Mouse (Mus musculus): ENCODE data around the gene Tab1. TPM values are rescaled to one million over a fixed set of nuclear protein-coding genes. Genes with fewer than 3 reads are reported as not detected.
A peak's percentile ranks its signal among the peaks of the same experiment; 100 is the strongest.

Tab1 gene
- polyA plus RNA-seq (2012; rRNA removed), result 33.6 and 33.8 TPM in 2 replicates

DNA sequence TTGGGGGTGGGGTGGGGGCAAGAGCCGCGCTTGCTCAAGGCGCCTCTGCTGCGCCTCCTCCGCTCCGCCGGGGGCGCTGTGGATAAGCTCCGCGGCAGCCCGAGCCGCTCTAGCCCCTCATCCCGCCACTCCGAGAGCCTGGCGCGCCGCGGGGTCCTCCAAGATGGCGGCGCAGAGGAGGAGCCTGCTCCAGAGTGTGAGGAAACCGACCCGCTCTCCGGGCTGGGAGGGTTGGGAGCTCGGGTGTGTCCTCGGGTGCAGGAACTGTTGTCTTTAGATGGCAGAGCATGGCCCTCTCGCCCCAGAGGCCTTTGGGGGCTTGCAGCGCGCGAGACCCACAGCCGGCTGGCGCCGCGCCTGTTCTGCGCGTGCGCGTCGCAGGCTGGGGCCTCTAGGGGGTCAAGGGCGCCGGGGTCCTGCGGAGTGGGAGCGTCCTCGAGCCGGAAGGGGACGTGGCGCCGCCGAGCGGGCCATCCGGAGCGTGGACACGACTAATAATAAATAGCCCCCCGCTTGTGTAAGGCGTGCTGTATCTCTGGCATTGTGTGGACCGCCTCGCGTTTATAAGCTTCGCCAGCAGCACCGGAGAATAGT lies at the start of gene Tab1:
TSS of gene Tab1 (plus strand) at position 135 of the 594 bp plus-strand sequence.
- Histone ChIP-seq H3K4me1 (ENCODE audit: control insufficient read depth, insufficient read depth, low read length) (peaks cover 12% of the 10 kb centered on the region; the same call in 1 of the 2 replicates), H3K4me3 (ENCODE audit: insufficient read depth, low read length) (peak within 1 kb of the TSS; percentile 97), H3K27ac (ENCODE audit: insufficient read depth, low read length) (peak within 1 kb of the TSS; percentile 95)
- peak; percentile 34; the same call in 1 of the 2 replicates for TF ChIP-seq POLR2A (IDR thresholded peaks at IDR 0.05; ENCODE audit: extremely low read depth, insufficient read depth, low read length)
- peak; percentile 37; the same call in 1 of the 2 replicates for TF ChIP-seq CTCF (IDR thresholded peaks at IDR 0.05; ENCODE audit: extremely low read depth, insufficient read depth, low read length)

DNA sequence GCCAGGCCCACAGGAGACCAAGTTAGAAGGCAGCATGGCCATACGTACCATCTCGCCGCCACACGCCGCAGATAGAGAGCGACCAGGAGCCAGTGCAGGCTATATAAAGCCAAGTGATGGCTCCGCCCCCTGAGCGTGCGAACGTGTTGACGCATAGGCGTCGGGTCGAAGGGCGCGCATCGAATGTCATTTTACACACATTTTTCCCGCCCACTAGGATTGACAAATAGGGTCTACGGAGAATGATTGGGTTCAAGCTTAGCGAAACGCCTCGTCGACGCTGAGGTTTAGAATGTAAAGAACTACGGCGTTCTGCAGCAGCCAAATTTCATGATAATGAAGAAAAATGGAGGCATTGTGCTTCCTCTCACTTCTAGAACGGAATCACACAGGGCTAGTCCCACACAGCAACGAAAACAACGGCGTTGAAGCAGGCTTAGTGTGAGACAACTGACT lies 49.6 kb upstream of the Tab1 start:
- peak overlapping the region; percentile 82 for H3K4me3 ChIP-seq (ENCODE audit: insufficient read depth, low read length)
- peak overlapping the region; percentile 86 for H3K27ac ChIP-seq (ENCODE audit: insufficient read depth, low read length)
- H3K4me1 ChIP-seq (ENCODE audit: control insufficient read depth, insufficient read depth, low read length), result peaks cover 7% of the 10 kb centered on the region; the same call in 1 of the 2 replicates
- TF ChIP-seq POLR2A (IDR thresholded peaks at IDR 0.05; ENCODE audit: extremely low read depth, insufficient read depth, low read length), result peak; percentile 100
- TF ChIP-seq CTCF (IDR thresholded peaks at IDR 0.05; ENCODE audit: extremely low read depth, insufficient read depth, low read length), result no peak

DNA sequence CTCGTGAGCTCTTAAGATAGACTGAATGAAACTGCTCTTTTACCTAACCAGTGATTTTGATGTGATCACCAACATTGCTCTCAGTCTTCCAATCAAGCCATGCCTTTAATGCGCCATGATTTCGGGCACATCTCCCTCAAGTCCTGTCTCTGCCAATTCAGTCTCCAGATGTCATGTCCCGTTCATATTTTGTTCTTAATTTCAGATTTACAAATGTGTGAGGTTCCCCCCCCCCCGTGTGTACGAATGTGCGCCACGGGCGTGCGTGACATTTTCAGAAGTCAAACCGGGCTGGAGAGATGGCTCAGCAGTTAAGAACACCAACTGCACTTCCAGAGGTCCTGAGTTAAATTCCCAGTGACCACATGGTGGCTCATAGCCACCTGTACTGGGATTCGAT lies 49.2 kb upstream of the Tab1 start:
- Histone ChIP-seq H3K4me1 (ENCODE audit: control insufficient read depth, insufficient read depth, low read length) (peaks cover 7% of the 10 kb centered on the region; the same call in 1 of the 2 replicates), H3K27ac (ENCODE audit: insufficient read depth, low read length) (peak overlapping the region; percentile 86), H3K4me3 (ENCODE audit: insufficient read depth, low read length) (peak overlapping the region; percentile 82)
- no peak for TF ChIP-seq CTCF (IDR thresholded peaks at IDR 0.05; ENCODE audit: extremely low read depth, insufficient read depth, low read length)
- TF ChIP-seq POLR2A (IDR thresholded peaks at IDR 0.05; ENCODE audit: extremely low read depth, insufficient read depth, low read length), result no peak

DNA sequence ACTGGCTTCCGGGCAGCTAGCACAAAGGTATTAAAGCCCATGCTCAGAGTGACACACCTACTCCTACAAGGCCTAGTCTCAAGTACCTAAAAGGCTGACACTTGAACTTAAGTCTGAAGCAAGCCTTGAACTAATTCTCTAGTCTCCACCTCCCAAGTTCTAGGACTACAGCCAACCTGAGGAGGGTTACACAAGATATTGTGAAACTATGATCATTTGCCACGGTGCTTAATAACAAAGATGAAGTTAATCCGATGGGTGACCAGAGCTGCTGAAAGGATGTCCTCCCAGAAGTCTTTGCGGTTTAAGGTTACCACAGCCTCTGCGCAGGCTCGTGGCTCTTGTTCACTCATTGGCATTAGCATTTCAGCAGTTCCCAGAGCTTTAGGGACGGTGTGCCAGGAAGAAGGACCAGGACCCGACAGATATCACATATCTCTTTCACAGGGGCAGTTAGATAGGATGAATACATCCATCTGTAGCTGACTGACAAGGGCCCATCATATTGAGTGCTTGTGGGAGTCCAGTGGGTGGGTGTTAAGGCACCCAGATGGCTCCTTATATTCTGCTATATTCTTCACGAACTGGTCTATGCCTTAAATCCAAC lies 45.4 kb upstream of the Tab1 start:
- Histone ChIP-seq H3K4me1 (ENCODE audit: control insufficient read depth, insufficient read depth, low read length) (no peaks in the 10 kb centered on the region), H3K4me3 (ENCODE audit: insufficient read depth, low read length) (no peak overlapping the region), H3K27ac (ENCODE audit: insufficient read depth, low read length) (no peak overlapping the region)
- TF ChIP-seq CTCF (IDR thresholded peaks at IDR 0.05; ENCODE audit: extremely low read depth, insufficient read depth, low read length) (no peak), POLR2A (IDR thresholded peaks at IDR 0.05; ENCODE audit: extremely low read depth, insufficient read depth, low read length) (no peak)

DNA sequence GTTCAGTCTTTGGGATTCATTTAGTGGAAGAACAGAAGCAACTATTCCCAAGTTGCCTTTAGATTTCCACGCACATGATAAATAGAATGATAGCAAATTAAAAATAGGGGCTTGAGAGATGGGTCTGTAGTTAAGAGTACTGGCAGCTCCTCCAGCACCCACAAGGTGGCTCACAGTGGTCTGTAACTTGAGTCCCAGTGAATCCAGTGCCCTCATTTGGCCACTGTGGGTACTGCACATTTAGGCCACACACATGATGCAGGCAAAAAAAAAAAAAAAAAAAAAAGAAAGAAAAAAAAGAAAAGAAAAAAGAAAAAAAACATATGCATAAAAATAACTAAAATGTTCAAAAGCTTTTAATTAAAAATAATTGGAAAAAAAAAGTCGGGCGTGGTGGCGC lies 44.3 kb upstream of the Tab1 start:
- no peak for TF ChIP-seq POLR2A (IDR thresholded peaks at IDR 0.05; ENCODE audit: extremely low read depth, insufficient read depth, low read length)
- peak; percentile 98 for TF ChIP-seq CTCF (IDR thresholded peaks at IDR 0.05; ENCODE audit: extremely low read depth, insufficient read depth, low read length)
- Histone ChIP-seq H3K4me3 (ENCODE audit: insufficient read depth, low read length) (no peak overlapping the region), H3K27ac (ENCODE audit: insufficient read depth, low read length) (no peak overlapping the region), H3K4me1 (ENCODE audit: control insufficient read depth, insufficient read depth, low read length) (no peaks in the 10 kb centered on the region)

DNA sequence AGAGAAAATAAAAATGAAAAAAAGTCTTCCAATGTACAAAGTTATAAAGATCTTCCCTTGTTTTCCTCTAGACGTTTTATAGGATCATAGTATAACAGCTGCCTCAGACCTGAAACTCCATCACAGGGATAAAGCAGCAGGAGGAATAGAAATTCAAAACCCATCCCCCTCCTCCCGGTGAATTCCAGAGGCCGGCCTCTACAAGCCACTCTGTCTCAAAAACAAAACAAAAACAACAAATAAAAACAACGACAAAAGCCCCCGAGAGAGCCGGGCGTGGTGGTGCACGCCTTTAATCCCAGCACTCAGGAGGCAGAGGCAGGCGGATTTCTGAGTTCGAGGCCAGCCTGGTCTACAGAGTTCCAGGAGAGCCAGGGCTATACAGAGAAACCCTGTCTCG lies 42.8 kb upstream of the Tab1 start:
- TF ChIP-seq CTCF (IDR thresholded peaks at IDR 0.05; ENCODE audit: extremely low read depth, insufficient read depth, low read length) (no peak), POLR2A (IDR thresholded peaks at IDR 0.05; ENCODE audit: extremely low read depth, insufficient read depth, low read length) (no peak)
- no peak overlapping the region for H3K27ac ChIP-seq (ENCODE audit: insufficient read depth, low read length)
- H3K4me3 ChIP-seq (ENCODE audit: insufficient read depth, low read length), result no peak overlapping the region; the same call in 1 of the 2 replicates
- no peaks in the 10 kb centered on the region for H3K4me1 ChIP-seq (ENCODE audit: control insufficient read depth, insufficient read depth, low read length)

DNA sequence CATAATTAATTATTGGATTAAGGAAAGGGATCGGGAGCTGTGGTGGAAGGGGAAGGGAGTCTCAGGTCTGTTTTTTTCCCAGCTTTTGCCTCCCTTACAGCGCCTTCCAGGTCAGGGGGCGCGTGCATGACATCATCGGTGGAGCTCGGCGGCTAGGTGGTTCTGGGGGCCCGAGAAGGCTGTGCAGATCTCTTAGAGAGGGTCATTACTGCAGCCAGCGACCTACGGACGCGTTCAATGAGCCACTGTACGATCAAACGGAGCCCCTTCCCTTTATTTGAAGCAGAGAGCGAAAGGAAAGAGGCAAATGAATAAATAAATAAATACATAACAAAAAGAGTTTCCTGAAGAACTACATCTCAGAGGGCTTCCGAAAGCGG lies 42.2 kb upstream of the Tab1 start:
- TF ChIP-seq POLR2A (IDR thresholded peaks at IDR 0.05; ENCODE audit: extremely low read depth, insufficient read depth, low read length), result no peak
- no peak for TF ChIP-seq CTCF (IDR thresholded peaks at IDR 0.05; ENCODE audit: extremely low read depth, insufficient read depth, low read length)
- Histone ChIP-seq H3K27ac (ENCODE audit: insufficient read depth, low read length) (peak overlapping the region; percentile 85), H3K4me1 (ENCODE audit: control insufficient read depth, insufficient read depth, low read length) (no peaks in the 10 kb centered on the region; the same call in 1 of the 2 replicates), H3K4me3 (ENCODE audit: insufficient read depth, low read length) (peak overlapping the region; percentile 98)

DNA sequence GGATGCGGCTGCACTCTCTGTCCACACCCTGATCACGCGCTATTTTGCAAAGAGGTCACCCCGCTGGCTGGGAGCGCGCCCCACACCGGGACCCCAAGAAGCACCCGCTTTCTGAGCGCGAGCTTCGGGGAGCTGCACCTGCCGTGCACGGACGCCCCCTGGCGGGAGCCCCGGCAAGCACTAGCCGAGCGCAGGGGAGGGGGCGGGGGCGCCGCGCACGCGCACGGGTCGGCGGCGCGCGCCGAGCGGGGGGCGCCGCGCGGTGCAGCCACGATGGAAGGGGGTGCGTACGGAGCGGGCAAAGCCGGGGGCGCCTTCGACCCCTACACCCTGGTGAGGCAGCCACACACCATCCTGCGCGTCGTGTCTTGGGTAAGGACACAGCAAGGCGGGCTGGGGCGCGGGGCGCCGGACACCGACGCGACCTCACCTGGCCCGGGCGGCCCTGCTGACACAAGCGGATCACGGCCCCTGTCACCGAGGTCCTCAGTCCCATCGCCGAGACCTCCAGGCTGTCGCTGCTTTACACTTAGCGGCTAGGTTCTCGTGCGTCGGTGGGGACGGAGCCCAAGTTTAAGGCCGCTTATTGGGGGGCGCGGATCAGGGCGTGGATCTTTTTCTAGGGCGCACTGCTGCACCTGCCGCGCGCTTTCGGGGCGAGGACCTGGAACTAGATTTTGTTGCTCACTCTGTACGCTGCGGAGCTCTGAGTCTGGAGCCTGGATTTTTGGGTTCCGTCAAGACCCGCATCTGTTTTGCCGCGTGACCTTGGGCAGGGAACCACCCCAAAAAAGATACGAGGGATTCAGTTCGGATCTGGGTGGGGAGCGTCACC lies 41.6 kb upstream of the Tab1 start, which contains the start of the genes Syngr1 and Rpl3:
TSS of gene Syngr1 (plus strand) at position 214 of the 835 bp plus-strand sequence.
TSS of gene Rpl3 (minus strand) at position 748 of the 835 bp plus-strand sequence.
- H3K27ac ChIP-seq (ENCODE audit: insufficient read depth, low read length), result peak within 1 kb of the TSS; percentile 97
- peak within 1 kb of the TSS; percentile 98 for H3K4me3 ChIP-seq (ENCODE audit: insufficient read depth, low read length)
- TF ChIP-seq POLR2A (IDR thresholded peaks at IDR 0.05; ENCODE audit: extremely low read depth, insufficient read depth, low read length) (0 out of 2 replicates have a peak, but pooled peaks have one; percentile 59), CTCF (IDR thresholded peaks at IDR 0.05; ENCODE audit: extremely low read depth, insufficient read depth, low read length) (peak; percentile 53)
- peaks cover 2% of the 10 kb centered on the region for H3K4me1 ChIP-seq (ENCODE audit: control insufficient read depth, insufficient read depth, low read length)

DNA sequence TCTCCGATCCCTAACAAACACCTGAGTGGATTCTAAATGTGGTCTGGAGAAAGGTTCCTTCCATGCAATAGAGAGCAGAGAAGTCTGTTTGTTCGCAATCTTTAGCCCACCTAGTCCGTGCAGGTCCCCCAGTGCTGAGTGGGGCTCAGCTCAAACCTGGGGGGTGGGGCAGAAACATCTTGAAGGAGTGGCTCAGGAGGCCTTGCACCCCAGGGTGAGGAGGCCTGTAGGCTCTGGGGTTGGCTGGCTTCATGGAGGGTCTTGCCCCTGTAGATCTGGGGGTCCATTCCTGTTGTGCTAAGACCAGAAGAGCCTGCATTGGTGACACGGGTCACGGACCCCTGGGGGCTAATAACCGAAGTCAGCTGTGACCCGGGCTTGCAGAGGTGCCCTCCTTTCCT lies 40.9 kb upstream of the Tab1 start:
- Histone ChIP-seq H3K4me1 (ENCODE audit: control insufficient read depth, insufficient read depth, low read length) (peaks cover 6% of the 10 kb centered on the region), H3K27ac (ENCODE audit: insufficient read depth, low read length) (peak overlapping the region; percentile 97), H3K4me3 (ENCODE audit: insufficient read depth, low read length) (peak overlapping the region; percentile 98)
- TF ChIP-seq CTCF (IDR thresholded peaks at IDR 0.05; ENCODE audit: extremely low read depth, insufficient read depth, low read length) (no peak), POLR2A (IDR thresholded peaks at IDR 0.05; ENCODE audit: extremely low read depth, insufficient read depth, low read length) (0 out of 2 replicates have a peak, but pooled peaks have one; percentile 3)

Data from cortical plate, adult 2 months (tissue).